Mouse (Mus musculus) cerebellum, adult 2 months (tissue): Measurements from ENCODE around the gene Fscn3.

ENCODE experiments used
- CTCF ChIP-seq: fragments of 200-500 bp; IDR thresholded peaks from 2 replicates; pipeline ENCODE4 v1.5.1; 2011; ENCODE audit warnings: low read depth, mild to moderate bottlenecking, control low read depth, low read length, moderate library complexity, borderline replicate concordance; ENCODE audit not compliant: insufficient read depth
- POLR2A ChIP-seq: fragments of 200-500 bp; IDR thresholded peaks from 2 replicates; pipeline ENCODE4 v1.6.1; 2011; ENCODE audit warnings: low read length, control low read depth, borderline replicate concordance; ENCODE audit not compliant: insufficient read depth

DNA sequence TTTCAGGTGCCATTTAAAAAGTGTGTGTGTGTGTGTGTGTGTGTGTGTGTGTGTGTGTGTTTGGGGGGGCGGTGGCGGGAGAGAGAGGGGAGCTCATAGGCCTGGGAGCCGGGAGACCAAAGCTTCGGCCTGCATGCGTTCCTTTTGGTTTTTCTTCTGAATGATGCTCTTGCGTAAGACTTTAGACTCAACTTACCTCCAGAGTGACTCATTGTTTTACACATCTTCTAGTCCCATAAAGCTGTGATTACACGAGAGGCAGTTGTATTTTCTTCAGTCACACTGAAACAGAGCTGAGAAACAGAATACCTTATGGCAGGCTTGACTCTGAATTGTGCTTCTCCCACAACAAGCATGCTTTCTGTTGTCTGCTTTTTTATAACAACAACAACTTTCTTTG, 59.3 kb downstream of the Fscn3 start:
- TF ChIP-seq CTCF = no peak
- TF ChIP-seq POLR2A = no peak
